Mouse (Mus musculus): ENCODE data around the gene B4galnt2. TPM values are rescaled to one million over a fixed set of nuclear protein-coding genes. Genes with fewer than 3 reads are reported as not detected.

Gene B4galnt2
- polyA plus RNA-seq, 1 experiment = 0.14 TPM

DNA sequence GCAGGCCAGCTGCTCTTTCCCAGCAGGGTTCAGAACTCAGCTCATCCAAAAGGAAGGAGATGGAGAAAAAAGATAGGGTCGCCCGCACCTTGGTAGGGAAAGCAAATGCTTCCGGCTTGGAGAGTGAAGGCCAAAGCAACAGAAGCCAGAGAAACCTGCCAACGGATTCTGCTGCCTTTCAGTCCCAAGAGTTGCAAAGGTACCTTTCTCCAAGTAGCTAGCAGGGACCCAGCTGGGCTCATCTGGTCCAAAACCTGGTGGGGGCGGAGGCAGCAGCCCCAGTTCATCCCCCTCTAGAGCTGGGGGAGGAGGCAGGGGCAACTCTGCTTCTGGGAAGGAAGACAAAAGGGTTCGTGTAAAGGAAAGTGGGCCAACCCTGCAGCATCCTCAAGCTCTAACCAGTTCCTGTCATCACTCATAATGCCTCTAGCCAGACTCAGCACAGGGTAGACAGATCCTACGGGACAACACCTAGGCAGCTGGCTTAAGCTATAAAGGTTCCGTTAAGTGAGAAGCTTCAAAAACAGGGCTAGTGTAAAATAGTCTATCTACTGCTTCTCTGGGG, 81.6 kb downstream of the B4galnt2 start:
- H3ac ChIP-seq (ENCODE audit: control insufficient read depth, insufficient read length) = no peak overlapping the region
- no peak overlapping the region for H3K4me2 ChIP-seq (ENCODE audit: low read depth)
- no peaks in the 10 kb centered on the region for H3K36me3 ChIP-seq (ENCODE audit: control insufficient read depth, insufficient read depth)
- no peaks in the 10 kb centered on the region for H3K79me2 ChIP-seq (ENCODE audit: control insufficient read depth, insufficient read depth)
- H3K27me3 ChIP-seq (ENCODE audit: control insufficient read depth, insufficient read depth, insufficient read length) = no peaks in the 10 kb centered on the region
- H3K4me3 ChIP-seq = no peak overlapping the region
- TF ChIP-seq MAX (IDR thresholded peaks at IDR 0.05; ENCODE audit: low read depth) = no peak
- no peak for TF ChIP-seq TCF3 (IDR thresholded peaks at IDR 0.05; ENCODE audit: insufficient read length, low read depth)
- TF ChIP-seq REST (IDR thresholded peaks at IDR 0.05; ENCODE audit: insufficient read depth, insufficient read length) = no peak
- no peak for TF ChIP-seq POLR2AphosphoS2 (IDR thresholded peaks at IDR 0.05; ENCODE audit: insufficient read length, low read depth)
- TF ChIP-seq USF1 (IDR thresholded peaks at IDR 0.05; ENCODE audit: low read depth) = no peak
- no peak for TF ChIP-seq CEBPB (IDR thresholded peaks at IDR 0.05; ENCODE audit: insufficient read depth, poor library complexity, severe bottlenecking)
- no peak for TF ChIP-seq E2F4 (IDR thresholded peaks at IDR 0.05; ENCODE audit: insufficient read depth)
- TF ChIP-seq POLR2A (IDR thresholded peaks at IDR 0.05; ENCODE audit: insufficient read length, low read depth) = no peak
- no peak for TF ChIP-seq TCF12 (IDR thresholded peaks at IDR 0.05; ENCODE audit: insufficient read depth, poor library complexity, severe bottlenecking)
- TF ChIP-seq SRF (IDR thresholded peaks at IDR 0.05; ENCODE audit: control insufficient read depth, insufficient read length, low read depth) = no peak
- no peak for TF ChIP-seq MYOG (IDR thresholded peaks at IDR 0.05; ENCODE audit: control insufficient read depth in 1 of 3, insufficient read depth in 1 of 3, insufficient read length in 2 of 3, low read depth in 2 of 3)
- no peak for TF ChIP-seq MYOD1 (IDR thresholded peaks at IDR 0.05; ENCODE audit: control insufficient read depth in 1 of 3, insufficient read length in 2 of 3, low read depth in 2 of 3)

DNA sequence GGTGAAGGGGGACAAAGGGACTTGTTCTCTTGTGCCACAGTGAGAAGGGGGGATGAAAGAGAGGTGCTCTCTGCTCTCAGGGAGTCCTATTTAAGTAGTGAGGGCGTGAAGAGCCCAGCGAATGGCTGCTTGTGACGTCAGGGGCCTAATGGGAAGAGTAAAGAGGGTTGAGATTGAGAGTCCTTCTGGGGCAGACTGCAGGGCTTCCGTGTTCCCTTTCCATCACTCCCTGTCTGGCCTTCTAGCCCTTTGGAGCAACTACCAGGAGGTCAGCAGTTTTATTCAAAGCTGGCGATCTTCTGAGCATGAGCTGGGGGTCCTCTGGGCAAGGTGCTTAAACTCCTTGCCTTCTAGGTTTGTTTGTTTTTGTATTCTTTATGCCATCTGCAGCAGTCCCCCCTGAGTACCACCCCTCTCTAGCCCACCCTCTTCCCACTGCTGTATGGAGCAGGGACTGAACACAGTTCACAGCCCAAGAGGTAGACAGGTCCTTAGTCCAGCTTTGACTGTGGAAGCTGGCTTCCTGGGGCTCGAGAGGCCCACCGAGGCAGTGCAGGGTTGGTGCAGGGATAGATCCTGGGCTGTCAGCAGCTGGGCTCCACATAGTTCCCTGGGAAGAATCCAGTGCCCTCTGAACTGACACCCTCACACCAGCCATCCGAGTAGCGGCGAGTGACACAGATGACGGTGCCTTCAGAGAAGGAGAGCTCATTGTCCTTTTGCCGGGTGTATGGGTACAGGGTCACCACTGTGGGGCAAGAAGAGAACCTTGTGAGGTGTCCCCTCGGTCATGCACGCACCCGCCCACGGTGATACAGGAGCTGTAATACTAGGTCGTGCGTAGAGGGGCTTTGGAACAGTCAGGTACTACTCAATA, 82.3 kb downstream of the B4galnt2 start:
- Histone ChIP-seq H3K4me2 (ENCODE audit: low read depth) (no peak overlapping the region), H3ac (ENCODE audit: control insufficient read depth, insufficient read length) (no peak overlapping the region), H3K36me3 (ENCODE audit: control insufficient read depth, insufficient read depth) (no peaks in the 10 kb centered on the region), H3K4me3 (no peak overlapping the region), H3K79me2 (ENCODE audit: control insufficient read depth, insufficient read depth) (no peaks in the 10 kb centered on the region), H3K27me3 (ENCODE audit: control insufficient read depth, insufficient read depth, insufficient read length) (no peaks in the 10 kb centered on the region)
- TF ChIP-seq SRF (IDR thresholded peaks at IDR 0.05; ENCODE audit: control insufficient read depth, insufficient read length, low read depth) (no peak), POLR2AphosphoS2 (IDR thresholded peaks at IDR 0.05; ENCODE audit: insufficient read length, low read depth) (no peak), TCF12 (IDR thresholded peaks at IDR 0.05; ENCODE audit: insufficient read depth, poor library complexity, severe bottlenecking) (no peak), MYOG (IDR thresholded peaks at IDR 0.05; ENCODE audit: control insufficient read depth in 1 of 3, insufficient read depth in 1 of 3, insufficient read length in 2 of 3, low read depth in 2 of 3) (no peak), POLR2A (IDR thresholded peaks at IDR 0.05; ENCODE audit: insufficient read length, low read depth) (no peak), CEBPB (IDR thresholded peaks at IDR 0.05; ENCODE audit: insufficient read depth, poor library complexity, severe bottlenecking) (no peak), USF1 (IDR thresholded peaks at IDR 0.05; ENCODE audit: low read depth) (no peak), E2F4 (IDR thresholded peaks at IDR 0.05; ENCODE audit: insufficient read depth) (no peak), TCF3 (IDR thresholded peaks at IDR 0.05; ENCODE audit: insufficient read length, low read depth) (no peak), REST (IDR thresholded peaks at IDR 0.05; ENCODE audit: insufficient read depth, insufficient read length) (no peak), MYOD1 (IDR thresholded peaks at IDR 0.05; ENCODE audit: control insufficient read depth in 1 of 3, insufficient read length in 2 of 3, low read depth in 2 of 3) (no peak), MAX (IDR thresholded peaks at IDR 0.05; ENCODE audit: low read depth) (no peak)

DNA sequence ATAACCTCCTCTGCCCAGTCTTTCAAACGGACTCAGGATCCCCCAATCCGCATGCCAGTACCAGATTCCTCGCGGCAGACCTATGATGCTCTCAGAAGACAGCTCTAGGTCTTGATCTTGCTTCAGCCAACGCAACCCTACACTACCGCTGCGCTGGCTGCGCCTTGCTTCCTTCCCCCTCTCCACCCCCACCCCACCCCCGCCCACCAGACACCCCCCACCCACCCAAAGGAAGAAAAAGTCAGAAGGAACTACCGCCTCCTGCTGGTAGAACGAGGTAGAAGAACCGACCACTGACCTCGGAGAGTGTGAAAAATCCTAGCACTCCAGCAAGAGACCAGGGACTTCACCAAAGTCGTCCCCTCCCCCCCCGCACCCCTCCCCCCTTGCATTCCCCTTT, 83.0 kb downstream of the B4galnt2 start:
- TF ChIP-seq USF1 (IDR thresholded peaks at IDR 0.05; ENCODE audit: low read depth) (no peak), MYOG (IDR thresholded peaks at IDR 0.05; ENCODE audit: control insufficient read depth in 1 of 3, insufficient read depth in 1 of 3, insufficient read length in 2 of 3, low read depth in 2 of 3) (no peak), POLR2AphosphoS2 (IDR thresholded peaks at IDR 0.05; ENCODE audit: insufficient read length, low read depth) (no peak), E2F4 (IDR thresholded peaks at IDR 0.05; ENCODE audit: insufficient read depth) (no peak), POLR2A (IDR thresholded peaks at IDR 0.05; ENCODE audit: insufficient read length, low read depth) (no peak), TCF3 (IDR thresholded peaks at IDR 0.05; ENCODE audit: insufficient read length, low read depth) (no peak), REST (IDR thresholded peaks at IDR 0.05; ENCODE audit: insufficient read depth, insufficient read length) (no peak), MAX (IDR thresholded peaks at IDR 0.05; ENCODE audit: low read depth) (no peak), MYOD1 (IDR thresholded peaks at IDR 0.05; ENCODE audit: control insufficient read depth in 1 of 3, insufficient read length in 2 of 3, low read depth in 2 of 3) (no peak), TCF12 (IDR thresholded peaks at IDR 0.05; ENCODE audit: insufficient read depth, poor library complexity, severe bottlenecking) (no peak), SRF (IDR thresholded peaks at IDR 0.05; ENCODE audit: control insufficient read depth, insufficient read length, low read depth) (no peak), CEBPB (IDR thresholded peaks at IDR 0.05; ENCODE audit: insufficient read depth, poor library complexity, severe bottlenecking) (no peak)
- Histone ChIP-seq H3K27me3 (ENCODE audit: control insufficient read depth, insufficient read depth, insufficient read length) (no peaks in the 10 kb centered on the region), H3K4me3 (no peak overlapping the region), H3ac (ENCODE audit: control insufficient read depth, insufficient read length) (no peak overlapping the region), H3K4me2 (ENCODE audit: low read depth) (no peak overlapping the region), H3K79me2 (ENCODE audit: control insufficient read depth, insufficient read depth) (no peaks in the 10 kb centered on the region), H3K36me3 (ENCODE audit: control insufficient read depth, insufficient read depth) (no peaks in the 10 kb centered on the region)

DNA sequence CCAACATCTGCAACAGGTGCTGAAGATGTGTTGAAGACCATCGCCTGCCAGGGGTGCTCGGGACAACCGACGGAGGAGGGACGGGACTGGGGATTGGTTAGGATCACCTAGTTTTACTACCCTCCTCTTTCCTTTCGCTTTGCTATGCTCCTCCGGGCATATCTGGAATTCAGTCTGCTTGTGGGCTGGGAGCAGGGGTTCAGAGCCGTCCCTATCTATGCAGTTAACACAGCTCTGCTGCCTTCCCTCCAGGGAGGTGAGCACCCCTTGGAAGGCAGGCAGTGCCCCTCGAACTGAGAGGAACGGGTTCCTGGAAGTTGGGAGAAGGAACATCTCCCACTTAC, 83.4 kb downstream of the B4galnt2 start:
- Histone ChIP-seq H3K79me2 (ENCODE audit: control insufficient read depth, insufficient read depth) (no peaks in the 10 kb centered on the region), H3ac (ENCODE audit: control insufficient read depth, insufficient read length) (no peak overlapping the region), H3K4me3 (no peak overlapping the region), H3K4me2 (ENCODE audit: low read depth) (no peak overlapping the region), H3K36me3 (ENCODE audit: control insufficient read depth, insufficient read depth) (no peaks in the 10 kb centered on the region), H3K27me3 (ENCODE audit: control insufficient read depth, insufficient read depth, insufficient read length) (no peaks in the 10 kb centered on the region)
- TF ChIP-seq POLR2A (IDR thresholded peaks at IDR 0.05; ENCODE audit: insufficient read length, low read depth) = no peak
- TF ChIP-seq TCF12 (IDR thresholded peaks at IDR 0.05; ENCODE audit: insufficient read depth, poor library complexity, severe bottlenecking) = no peak
- no peak for TF ChIP-seq MAX (IDR thresholded peaks at IDR 0.05; ENCODE audit: low read depth)
- no peak for TF ChIP-seq USF1 (IDR thresholded peaks at IDR 0.05; ENCODE audit: low read depth)
- no peak for TF ChIP-seq REST (IDR thresholded peaks at IDR 0.05; ENCODE audit: insufficient read depth, insufficient read length)
- TF ChIP-seq TCF3 (IDR thresholded peaks at IDR 0.05; ENCODE audit: insufficient read length, low read depth) = no peak
- TF ChIP-seq E2F4 (IDR thresholded peaks at IDR 0.05; ENCODE audit: insufficient read depth) = no peak
- TF ChIP-seq CEBPB (IDR thresholded peaks at IDR 0.05; ENCODE audit: insufficient read depth, poor library complexity, severe bottlenecking) = no peak
- TF ChIP-seq MYOD1 (IDR thresholded peaks at IDR 0.05; ENCODE audit: control insufficient read depth in 1 of 3, insufficient read length in 2 of 3, low read depth in 2 of 3) = no peak
- no peak for TF ChIP-seq SRF (IDR thresholded peaks at IDR 0.05; ENCODE audit: control insufficient read depth, insufficient read length, low read depth)
- TF ChIP-seq MYOG (IDR thresholded peaks at IDR 0.05; ENCODE audit: control insufficient read depth in 1 of 3, insufficient read depth in 1 of 3, insufficient read length in 2 of 3, low read depth in 2 of 3) = no peak
- no peak for TF ChIP-seq POLR2AphosphoS2 (IDR thresholded peaks at IDR 0.05; ENCODE audit: insufficient read length, low read depth)

Measured in myocyte (in vitro differentiated cells).